Mouse (Mus musculus): ENCODE data around the gene Fam210b. TPM values are rescaled to one million over a fixed set of nuclear protein-coding genes. Genes with fewer than 3 reads are reported as not detected.

Gene Fam210b
- polyA plus RNA-seq, 1 experiment from 2014 or later: 15.2 TPM

DNA sequence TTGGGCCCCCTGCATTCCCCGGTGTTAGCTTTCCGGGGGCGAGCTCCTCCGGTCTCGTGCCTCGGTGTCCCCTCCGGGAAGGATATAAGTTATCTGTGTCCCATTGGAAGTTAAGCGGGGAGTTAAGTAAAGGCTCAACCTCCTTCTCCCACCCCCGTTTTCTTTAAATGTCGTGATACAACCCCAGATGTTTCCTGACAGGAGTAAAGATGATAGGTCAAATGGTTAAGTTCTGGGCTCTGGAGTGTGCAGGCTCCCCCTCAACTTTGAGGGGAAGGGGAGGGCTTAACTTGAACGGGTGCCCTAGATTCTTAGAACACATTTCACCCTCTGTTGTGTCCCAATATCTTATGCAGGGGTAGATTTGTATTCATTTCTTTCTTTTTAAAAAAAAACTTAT is 25.9 kb downstream of the Fam210b start:
- H3K27me3 ChIP-seq (ENCODE audit: control insufficient read depth, insufficient read depth, low read length): no peaks in the 10 kb centered on the region
- WGBS: under 1% methylated on average over 11 of the region's 11 CpGs
- H3K4me2 ChIP-seq (ENCODE audit: low read depth, low read length): peak overlapping the region; percentile 68
- H3K9me3 ChIP-seq (ENCODE audit: control insufficient read depth, low read length): no peaks in the 10 kb centered on the region
- H3K27ac ChIP-seq (ENCODE audit: low read depth, low read length): no peak overlapping the region
- ATAC-seq (ENCODE audit: low read depth): no peak
- H3K9ac ChIP-seq (replicated peaks; ENCODE audit: low read depth, low read length): peak overlapping the region; percentile 88
- H3K4me1 ChIP-seq (ENCODE audit: control insufficient read depth, insufficient read depth, low read length): 0 out of 2 replicates have a peak, but pooled peaks cover 7% of the 10 kb centered on the region
- H3K4me3 ChIP-seq (ENCODE audit: low read depth, low read length): peak overlapping the region; percentile 91
- peaks cover 24% of the 10 kb centered on the region for H3K36me3 ChIP-seq (ENCODE audit: control insufficient read depth, insufficient read depth, low read length)

DNA sequence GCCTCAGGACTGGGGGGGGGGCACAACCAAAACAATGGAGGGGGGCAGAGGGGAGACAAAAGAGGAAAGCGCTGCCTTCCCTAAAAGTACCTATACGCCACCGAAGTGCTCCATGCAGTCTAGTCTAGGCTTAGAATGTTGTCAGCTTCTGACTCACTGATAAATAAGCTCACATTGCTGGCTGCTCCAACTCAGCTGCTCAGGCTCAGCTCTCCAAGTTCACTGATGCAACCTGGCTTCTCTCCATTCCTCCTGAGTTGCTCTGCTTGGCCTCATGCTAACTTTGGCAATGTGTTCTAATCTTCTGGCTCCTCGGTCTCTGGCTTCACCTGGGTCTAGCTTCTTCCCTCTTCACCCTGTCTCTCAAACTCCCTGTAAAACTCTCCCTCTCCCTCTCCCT is 31.2 kb downstream of the Fam210b start:
- H3K9me3 ChIP-seq (ENCODE audit: control insufficient read depth, low read length): no peaks in the 10 kb centered on the region
- WGBS: 93% methylated on average over 4 of the region's 4 CpGs
- H3K36me3 ChIP-seq (ENCODE audit: control insufficient read depth, insufficient read depth, low read length): peaks cover 66% of the 10 kb centered on the region

DNA sequence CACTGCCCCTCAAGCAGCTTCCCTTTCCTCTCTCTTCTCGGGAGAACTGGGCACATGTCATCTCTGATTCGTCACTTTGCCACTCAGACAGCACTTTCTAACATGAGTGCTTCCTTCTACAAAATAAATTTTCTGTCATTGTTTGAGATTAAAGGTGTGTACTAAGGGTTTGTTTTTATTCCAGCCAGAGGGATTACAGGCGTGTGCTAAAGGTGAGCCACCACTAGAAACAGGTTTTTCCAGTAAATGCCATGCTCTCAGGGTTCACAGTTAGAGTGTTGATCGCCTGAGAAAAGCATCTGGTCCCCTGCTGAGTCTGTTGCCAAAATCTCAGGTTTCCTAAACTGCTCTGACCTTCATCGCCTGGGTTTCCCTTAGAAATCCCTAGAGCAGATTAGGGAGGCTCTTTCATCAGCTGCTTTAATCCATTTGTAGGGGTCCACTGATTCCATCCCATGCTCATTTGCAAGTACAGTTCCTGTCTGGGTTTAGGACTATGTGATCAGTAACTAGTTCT is 31.7 kb downstream of the Fam210b start:
- no peak overlapping the region for H3K9ac ChIP-seq (replicated peaks; ENCODE audit: low read depth, low read length)
- no peak overlapping the region for H3K27ac ChIP-seq (ENCODE audit: low read depth, low read length)
- no peak overlapping the region for H3K4me2 ChIP-seq (ENCODE audit: low read depth, low read length)
- WGBS: 82% methylated on average over 5 of the region's 5 CpGs
- H3K4me3 ChIP-seq (ENCODE audit: low read depth, low read length): no peak overlapping the region
- H3K4me1 ChIP-seq (ENCODE audit: control insufficient read depth, insufficient read depth, low read length): no peaks in the 10 kb centered on the region
- peaks cover 71% of the 10 kb centered on the region for H3K36me3 ChIP-seq (ENCODE audit: control insufficient read depth, insufficient read depth, low read length)
- no peaks in the 10 kb centered on the region for H3K9me3 ChIP-seq (ENCODE audit: control insufficient read depth, low read length)
- ATAC-seq (ENCODE audit: low read depth): no peak
- H3K27me3 ChIP-seq (ENCODE audit: control insufficient read depth, insufficient read depth, low read length): no peaks in the 10 kb centered on the region

More for the DNA sequence above, 31.2 kb downstream of the Fam210b start:
- ATAC-seq (ENCODE audit: low read depth): no peak
- Histone ChIP-seq H3K27me3 (ENCODE audit: control insufficient read depth, insufficient read depth, low read length) (no peaks in the 10 kb centered on the region), H3K4me3 (ENCODE audit: low read depth, low read length) (no peak overlapping the region), H3K4me1 (ENCODE audit: control insufficient read depth, insufficient read depth, low read length) (0 out of 2 replicates have a peak, but pooled peaks cover 4% of the 10 kb centered on the region), H3K27ac (ENCODE audit: low read depth, low read length) (no peak overlapping the region), H3K4me2 (ENCODE audit: low read depth, low read length) (no peak overlapping the region), H3K9ac (replicated peaks; ENCODE audit: low read depth, low read length) (no peak overlapping the region)

DNA sequence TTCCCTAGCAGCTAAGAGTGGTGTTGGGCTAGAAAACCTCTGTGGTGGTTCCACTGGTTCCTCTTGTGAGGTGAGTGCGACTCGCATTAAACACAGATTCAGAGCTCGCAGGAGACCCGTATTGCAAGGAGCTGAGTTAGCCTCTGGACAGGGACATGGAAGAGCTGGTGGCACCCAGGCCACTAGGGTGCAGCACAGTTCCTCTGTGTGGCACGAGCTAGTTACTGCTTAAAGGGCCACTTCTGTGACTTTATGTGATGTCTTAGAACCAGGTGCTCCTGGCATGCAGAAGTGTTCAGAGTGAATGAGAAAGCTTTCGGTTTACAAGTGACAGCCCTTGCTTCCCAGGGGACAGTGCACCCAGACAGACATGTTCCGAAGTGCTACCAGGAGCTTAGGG is 33.0 kb downstream of the Fam210b start:
- H3K4me3 ChIP-seq (ENCODE audit: low read depth, low read length): no peak overlapping the region
- H3K36me3 ChIP-seq (ENCODE audit: control insufficient read depth, insufficient read depth, low read length): peaks cover 73% of the 10 kb centered on the region
- no peak overlapping the region for H3K27ac ChIP-seq (ENCODE audit: low read depth, low read length)
- no peak for ATAC-seq (ENCODE audit: low read depth)
- H3K9me3 ChIP-seq (ENCODE audit: control insufficient read depth, low read length): no peaks in the 10 kb centered on the region
- 72% methylated on average over 7 of the region's 7 CpGs for WGBS
- no peaks in the 10 kb centered on the region for H3K4me1 ChIP-seq (ENCODE audit: control insufficient read depth, insufficient read depth, low read length)
- H3K9ac ChIP-seq (replicated peaks; ENCODE audit: low read depth, low read length): no peak overlapping the region
- H3K27me3 ChIP-seq (ENCODE audit: control insufficient read depth, insufficient read depth, low read length): no peaks in the 10 kb centered on the region
- no peak overlapping the region for H3K4me2 ChIP-seq (ENCODE audit: low read depth, low read length)

DNA sequence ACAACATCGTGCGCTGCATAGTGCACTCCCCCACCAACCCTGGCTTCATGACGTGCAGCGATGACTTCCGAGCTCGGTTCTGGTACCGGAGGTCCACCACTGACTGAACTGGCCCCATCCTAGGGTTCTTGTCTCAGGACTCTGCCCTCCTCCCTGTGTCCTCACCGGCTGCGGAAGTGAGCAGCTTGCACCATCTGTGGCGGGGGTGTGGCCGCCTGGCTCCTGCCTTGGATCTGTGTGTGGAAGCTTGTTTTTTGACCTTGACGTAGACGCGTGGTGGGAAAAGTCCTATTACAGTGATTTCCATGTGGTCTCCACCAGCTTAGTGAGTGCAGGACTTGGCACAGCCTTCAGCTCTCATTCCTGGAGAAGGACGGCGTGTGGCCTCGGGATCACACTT is 35.1 kb downstream of the Fam210b start:
- H3K9me3 ChIP-seq (ENCODE audit: control insufficient read depth, low read length): no peaks in the 10 kb centered on the region
- ATAC-seq (ENCODE audit: low read depth): no peak
- H3K4me1 ChIP-seq (ENCODE audit: control insufficient read depth, insufficient read depth, low read length): no peaks in the 10 kb centered on the region
- WGBS: 96% methylated on average over 17 of the region's 17 CpGs
- H3K27ac ChIP-seq (ENCODE audit: low read depth, low read length): no peak overlapping the region
- no peak overlapping the region for H3K9ac ChIP-seq (replicated peaks; ENCODE audit: low read depth, low read length)
- H3K36me3 ChIP-seq (ENCODE audit: control insufficient read depth, insufficient read depth, low read length): peaks cover 57% of the 10 kb centered on the region
- H3K27me3 ChIP-seq (ENCODE audit: control insufficient read depth, insufficient read depth, low read length): no peaks in the 10 kb centered on the region
- no peak overlapping the region for H3K4me3 ChIP-seq (ENCODE audit: low read depth, low read length)
- no peak overlapping the region for H3K4me2 ChIP-seq (ENCODE audit: low read depth, low read length)

DNA sequence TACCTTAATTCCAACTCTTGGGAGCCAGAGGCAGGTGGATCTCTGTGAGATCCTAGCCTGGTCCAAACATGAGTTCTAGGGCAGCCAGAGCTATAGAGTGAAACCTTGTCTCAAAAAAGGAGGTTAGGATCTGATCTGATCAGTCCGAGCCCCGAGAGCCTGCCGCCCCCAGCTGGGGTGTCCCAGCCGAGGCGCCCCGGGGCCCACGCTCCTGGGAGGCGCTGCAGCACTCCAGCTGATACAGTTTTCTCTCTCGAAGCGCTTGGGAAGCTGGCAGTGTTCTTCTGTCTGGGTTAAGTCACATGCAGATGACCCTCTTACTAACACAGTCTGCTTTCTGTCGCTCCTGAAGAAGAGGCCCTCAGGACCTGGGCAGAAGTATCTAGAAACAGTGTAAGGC is 36.0 kb downstream of the Fam210b start:
- H3K4me1 ChIP-seq (ENCODE audit: control insufficient read depth, insufficient read depth, low read length): no peaks in the 10 kb centered on the region
- H3K27me3 ChIP-seq (ENCODE audit: control insufficient read depth, insufficient read depth, low read length): no peaks in the 10 kb centered on the region
- no peak overlapping the region for H3K4me3 ChIP-seq (ENCODE audit: low read depth, low read length)
- H3K4me2 ChIP-seq (ENCODE audit: low read depth, low read length): no peak overlapping the region
- H3K36me3 ChIP-seq (ENCODE audit: control insufficient read depth, insufficient read depth, low read length): peaks cover 48% of the 10 kb centered on the region
- H3K9me3 ChIP-seq (ENCODE audit: control insufficient read depth, low read length): no peaks in the 10 kb centered on the region
- H3K9ac ChIP-seq (replicated peaks; ENCODE audit: low read depth, low read length): no peak overlapping the region
- ATAC-seq (ENCODE audit: low read depth): no peak
- whole genome bisulfite sequencing: 96% methylated on average over 11 of the region's 11 CpGs
- H3K27ac ChIP-seq (ENCODE audit: low read depth, low read length): no peak overlapping the region

DNA sequence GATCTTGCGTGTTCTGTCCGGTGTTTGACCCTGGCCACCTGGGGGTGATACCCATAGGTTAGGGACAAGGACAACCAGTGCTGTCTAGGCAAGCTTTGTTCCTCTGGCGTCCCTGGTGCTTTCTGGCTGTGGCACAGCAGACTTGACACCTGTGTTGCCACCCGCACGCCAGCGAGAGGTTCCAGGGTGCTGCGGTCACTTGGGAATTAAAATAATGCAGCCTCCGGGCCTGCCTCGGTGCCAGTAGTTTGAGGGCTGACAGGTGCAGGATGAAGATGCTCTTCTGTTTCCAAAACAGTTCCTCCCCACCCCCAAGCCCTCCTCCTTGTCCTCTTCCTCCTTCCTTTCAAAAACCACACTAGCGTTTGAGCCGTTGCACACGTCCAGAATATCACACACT is 36.5 kb downstream of the Fam210b start:
- Histone ChIP-seq H3K4me2 (ENCODE audit: low read depth, low read length) (no peak overlapping the region), H3K9ac (replicated peaks; ENCODE audit: low read depth, low read length) (no peak overlapping the region), H3K4me3 (ENCODE audit: low read depth, low read length) (no peak overlapping the region), H3K27me3 (ENCODE audit: control insufficient read depth, insufficient read depth, low read length) (no peaks in the 10 kb centered on the region), H3K36me3 (ENCODE audit: control insufficient read depth, insufficient read depth, low read length) (peaks cover 47% of the 10 kb centered on the region), H3K4me1 (ENCODE audit: control insufficient read depth, insufficient read depth, low read length) (no peaks in the 10 kb centered on the region), H3K9me3 (ENCODE audit: control insufficient read depth, low read length) (no peaks in the 10 kb centered on the region), H3K27ac (ENCODE audit: low read depth, low read length) (no peak overlapping the region)
- ATAC-seq (ENCODE audit: low read depth): no peak
- 90% methylated on average over 12 of the region's 12 CpGs for WGBS

DNA sequence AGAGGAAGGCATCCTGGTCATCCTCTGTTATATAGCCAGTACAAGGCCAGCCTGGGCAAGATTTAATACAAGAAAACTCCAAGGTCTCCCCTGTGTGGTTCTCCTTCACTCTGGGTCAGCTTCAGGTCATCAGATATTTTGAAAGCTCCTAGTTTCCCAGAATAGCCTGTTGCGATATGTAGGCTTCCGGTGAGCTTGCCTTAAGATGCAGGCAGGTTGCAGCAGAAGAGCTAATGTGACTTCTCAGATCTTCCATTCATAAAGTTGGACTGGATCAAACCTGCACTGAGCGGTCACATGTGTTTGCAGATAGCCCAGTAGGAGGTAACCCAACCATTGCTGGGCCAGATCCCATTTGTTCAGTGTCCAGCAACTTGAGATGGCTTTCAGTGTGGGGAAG is 39.4 kb downstream of the Fam210b start:
- no peaks in the 10 kb centered on the region for H3K9me3 ChIP-seq (ENCODE audit: control insufficient read depth, low read length)
- no peak overlapping the region for H3K9ac ChIP-seq (replicated peaks; ENCODE audit: low read depth, low read length)
- WGBS: 99% methylated on average over 3 of the region's 3 CpGs
- no peak overlapping the region for H3K27ac ChIP-seq (ENCODE audit: low read depth, low read length)
- no peaks in the 10 kb centered on the region for H3K4me1 ChIP-seq (ENCODE audit: control insufficient read depth, insufficient read depth, low read length)
- H3K4me2 ChIP-seq (ENCODE audit: low read depth, low read length): no peak overlapping the region
- H3K4me3 ChIP-seq (ENCODE audit: low read depth, low read length): no peak overlapping the region
- H3K36me3 ChIP-seq (ENCODE audit: control insufficient read depth, insufficient read depth, low read length): peaks cover 23% of the 10 kb centered on the region
- no peak for ATAC-seq (ENCODE audit: low read depth)
- H3K27me3 ChIP-seq (ENCODE audit: control insufficient read depth, insufficient read depth, low read length): no peaks in the 10 kb centered on the region

DNA sequence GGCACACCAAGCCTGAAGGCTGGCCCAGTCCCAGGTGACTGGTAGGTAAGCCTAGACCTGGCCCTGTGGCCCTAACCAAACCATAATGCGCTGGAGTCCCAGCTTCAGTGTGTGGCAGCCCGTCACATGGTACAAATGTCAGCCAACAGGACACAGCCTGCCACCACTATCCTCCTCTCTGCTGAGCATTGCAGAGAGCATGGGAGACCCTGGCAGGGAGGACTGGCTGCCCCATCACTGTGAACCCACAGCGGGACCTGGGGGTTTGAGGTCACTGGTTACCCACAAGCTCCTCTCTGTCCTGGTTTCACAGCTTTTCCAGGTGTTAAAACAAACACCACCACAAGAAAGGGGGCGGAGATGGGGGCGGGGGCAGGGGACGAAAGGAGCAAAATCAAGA is 45.0 kb downstream of the Fam210b start:
- Histone ChIP-seq H3K4me2 (ENCODE audit: low read depth, low read length) (no peak overlapping the region), H3K4me3 (ENCODE audit: low read depth, low read length) (no peak overlapping the region), H3K4me1 (ENCODE audit: control insufficient read depth, insufficient read depth, low read length) (no peaks in the 10 kb centered on the region), H3K27me3 (ENCODE audit: control insufficient read depth, insufficient read depth, low read length) (no peaks in the 10 kb centered on the region), H3K27ac (ENCODE audit: low read depth, low read length) (no peak overlapping the region), H3K9me3 (ENCODE audit: control insufficient read depth, low read length) (no peaks in the 10 kb centered on the region), H3K9ac (replicated peaks; ENCODE audit: low read depth, low read length) (no peak overlapping the region), H3K36me3 (ENCODE audit: control insufficient read depth, insufficient read depth, low read length) (no peaks in the 10 kb centered on the region)
- ATAC-seq (ENCODE audit: low read depth): no peak
- WGBS: 32% methylated on average over 6 of the region's 6 CpGs
